Mouse (Mus musculus) lung, postnatal 0 days (tissue): Measurements from ENCODE around the gene Phf7.
A peak's percentile ranks its signal among the peaks of the same experiment; 100 is the strongest.

Experiments used
- CTCF ChIP-seq: IDR thresholded peaks from 2 replicates; pipeline ENCODE4 v1.5.1; 2016; ENCODE audit warnings: antibody characterized with exemption, mild to moderate bottlenecking
- EP300 ChIP-seq: IDR thresholded peaks from 2 replicates; pipeline ENCODE4 v1.6.1; 2016; ENCODE audit warnings: antibody characterized with exemption, mild to moderate bottlenecking, control low read depth

- TF ChIP-seq CTCF (peak; percentile 76), EP300 (no peak)
These were observed 55.1 kb downstream of the Phf7 start for GRCm38 (mm10) chr14:31195968-31196367.
